Mouse (Mus musculus) central nervous system, embryonic 11.5 days (tissue): ENCODE data around the gene Cd164. TPM values are rescaled to one million over a fixed set of nuclear protein-coding genes. Genes with fewer than 3 reads are reported as not detected.

ENCODE experiments used
- polyA plus RNA-seq: library from polyadenylated mRNA; depleted of rRNA; stranded (reverse); fragments of >200 nt; gene quantifications from 2 replicates; pipeline ENCODE4 v1.2.3, GENCODE M21; 2012; rRNA removed

Cd164 gene
- polyA plus RNA-seq, result 40.8 and 115 TPM in 2 replicates

DNA sequence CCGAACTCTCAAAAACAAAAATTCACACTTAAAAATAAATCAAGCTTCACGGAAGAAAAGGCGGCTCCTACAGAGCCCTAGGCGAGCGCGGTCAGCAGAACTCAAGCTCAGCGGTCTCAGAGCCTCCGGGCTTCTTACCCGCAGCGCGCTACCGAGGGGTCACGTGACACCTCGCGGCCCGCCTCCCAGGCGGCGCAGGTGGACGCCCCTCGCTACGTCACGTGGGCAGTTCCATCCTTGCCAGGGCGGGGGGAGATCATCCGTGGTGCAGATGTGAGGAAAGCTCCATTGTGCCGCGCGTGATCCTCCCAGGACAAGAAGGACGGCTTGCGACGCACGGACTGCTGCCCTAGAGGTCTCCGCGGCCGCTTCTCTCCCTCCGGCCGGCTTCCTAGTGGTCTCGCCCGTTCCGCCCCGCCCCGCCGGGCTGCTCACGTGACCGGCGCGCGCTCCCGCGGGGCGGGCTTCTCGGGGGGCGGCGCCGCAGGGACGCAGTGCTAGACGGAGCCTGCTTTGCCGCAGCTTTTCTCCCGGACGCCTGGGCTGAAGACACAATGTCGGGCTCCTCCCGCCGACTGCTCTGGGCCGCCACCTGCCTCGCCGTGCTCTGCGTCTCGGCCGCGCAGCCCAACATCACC, at the start of gene Cd164:
TSS of gene Cd164 (plus strand) at position 434 of the 638 bp plus-strand sequence.

DNA sequence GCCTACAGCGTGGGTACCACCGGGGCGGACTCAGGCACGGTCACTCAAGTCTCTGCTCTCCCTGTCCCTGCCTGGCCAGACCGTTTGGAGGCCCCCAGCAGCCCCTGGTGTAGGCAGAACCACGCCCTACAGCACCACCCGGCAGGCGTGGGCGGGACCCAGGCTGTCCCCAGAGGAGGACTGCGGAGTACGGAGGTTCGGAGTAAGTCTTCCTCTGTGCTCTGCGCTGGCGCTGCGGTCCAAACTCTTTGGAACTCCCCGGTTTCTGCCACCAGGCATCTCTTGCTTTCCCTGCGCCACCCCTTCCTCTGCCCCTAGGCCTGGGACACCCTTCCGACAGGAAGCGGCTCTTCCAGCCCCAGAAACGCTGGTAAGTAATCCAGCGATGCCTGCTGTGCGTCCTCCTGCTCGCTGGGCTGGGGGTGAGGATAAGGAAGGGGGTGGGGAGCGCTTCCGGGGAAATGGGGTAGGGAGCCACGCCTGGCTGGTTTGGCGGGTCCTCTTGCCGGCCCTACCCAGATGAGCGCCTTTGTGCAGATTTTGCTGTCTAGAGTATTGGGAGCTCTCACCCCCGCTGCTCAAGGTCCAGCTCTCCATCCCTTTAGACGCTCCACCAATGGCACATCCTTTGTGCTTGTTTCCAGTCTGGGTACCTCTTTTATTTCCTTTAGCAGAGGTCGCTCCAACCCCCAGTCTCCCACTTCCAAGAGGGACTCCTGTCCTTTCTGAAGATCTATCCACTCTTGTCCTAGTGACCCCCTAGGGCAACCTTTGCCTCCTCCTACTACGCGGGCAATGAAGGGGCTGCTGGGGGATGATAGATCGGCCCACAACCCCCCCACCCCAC, 42.8 kb upstream of the Cd164 start, which contains the start of gene Mical1:
TSS of gene Mical1 (plus strand) at position 144 of the 847 bp plus-strand sequence.

DNA sequence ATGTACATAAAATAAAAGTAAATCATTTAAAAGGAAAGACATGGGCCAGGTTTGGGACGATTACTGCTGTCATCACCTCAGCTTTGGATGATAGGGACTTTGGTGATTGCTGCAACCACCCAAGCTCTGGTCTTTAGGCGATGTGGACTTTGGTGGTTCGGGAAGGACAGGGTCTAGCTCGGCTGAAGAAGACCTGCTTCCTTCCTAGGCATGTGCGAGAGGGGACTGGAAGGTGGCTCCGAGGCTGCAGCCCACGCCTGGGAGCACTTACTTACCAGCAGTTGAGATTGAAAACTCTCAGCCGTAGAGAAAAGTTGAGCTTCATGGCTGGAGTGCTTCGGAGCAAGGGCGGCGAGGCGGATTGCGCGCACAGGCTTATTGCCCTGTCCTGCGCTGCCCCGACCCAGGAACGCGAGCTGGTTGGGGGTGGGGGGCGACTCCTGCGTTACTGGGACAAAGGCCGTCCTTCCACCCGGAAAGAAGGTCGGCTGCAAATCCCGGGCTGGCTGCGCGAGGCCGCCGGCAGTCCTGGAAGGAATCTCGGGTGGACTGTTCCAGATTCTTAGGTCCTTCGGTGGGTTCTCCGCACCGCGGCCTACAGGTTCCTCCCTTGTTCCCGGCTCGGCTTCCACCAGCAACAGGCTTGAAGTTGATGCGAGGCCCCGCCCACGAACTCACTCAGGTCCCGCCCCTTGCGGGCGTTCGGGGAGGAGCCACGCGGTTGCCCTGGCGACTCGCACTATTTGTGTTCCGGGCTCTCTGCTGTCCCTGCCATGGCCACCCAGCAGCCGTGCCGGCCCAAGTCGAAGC, 29.3 kb upstream of the Cd164 start, which contains the start of the genes Smpd2 and Ppil6:
TSS of gene Smpd2 (minus strand) at position 662 of the 810 bp plus-strand sequence.
TSS of gene Ppil6 (plus strand) at position 732 of the 810 bp plus-strand sequence.

Other genes starting within 250 kb of the Cd164 start
- gene Fig4, start 216.2 kb upstream of the Cd164 start, polyA plus RNA-seq, result 10.4 and 12.6 TPM in 2 replicates
- gene Ak9, start 215.4 kb upstream of the Cd164 start, polyA plus RNA-seq, result 0.06 and 0.08 TPM in 2 replicates
- 12.8 and 18.7 TPM in 2 replicates for gene Zbtb24, start 69.0 kb upstream of the Cd164 start, polyA plus RNA-seq
- 43.6 and 45.1 TPM in 2 replicates for gene Mical1, start 43.1 kb upstream of the Cd164 start, polyA plus RNA-seq
- 44.9 and 58.5 TPM in 2 replicates for gene Smpd2, start 29.0 kb upstream of the Cd164 start, polyA plus RNA-seq
- gene Ppil6, start 29.0 kb upstream of the Cd164 start, polyA plus RNA-seq, result 0.81 and 1.7 TPM in 2 replicates
- 0.70 and 1.2 TPM in 2 replicates for gene Ccdc162, start 197.2 kb downstream of the Cd164 start, polyA plus RNA-seq